Mouse (Mus musculus) hindbrain, embryonic 16.5 days (tissue): ENCODE measurements around the gene Morc1. TPM values are rescaled to one million over a fixed set of nuclear protein-coding genes. Genes with fewer than 3 reads are reported as not detected.

ENCODE experiments used
- ATAC-seq: fragments of 200-750 bp; cut with Nextera tagmentation; 2 replicates; pipeline ENCODE4 v1.8.0; 2017; ENCODE audit warnings: moderate TSS enrichment, moderate library complexity
- H3K27ac ChIP-seq: fragments of 300-500 bp; sonication (generic); 2 replicates; pipeline ENCODE4 v1.5.1; 2014; ENCODE audit warnings: low read depth, mild to moderate bottlenecking, control low read depth, low read length, moderate library complexity
- H3K27me3 ChIP-seq: fragments of 300-500 bp; sonication (generic); replicated peaks from 2 replicates; pipeline ENCODE4 v1.6.1; 2014; ENCODE audit warnings: low read length; ENCODE audit not compliant: control insufficient read depth, insufficient read depth
- H3K36me3 ChIP-seq: fragments of 300-500 bp; sonication (generic); 2 replicates; pipeline ENCODE4 v1.6.1; 2014; ENCODE audit warnings: mild to moderate bottlenecking, low read length, moderate library complexity, mixed read lengths; ENCODE audit not compliant: control insufficient read depth, insufficient read depth
- H3K4me1 ChIP-seq: fragments of 300-500 bp; sonication (generic); 2 replicates; pipeline ENCODE4 v1.6.1; 2014; ENCODE audit warnings: low read depth, low read length; ENCODE audit not compliant: control insufficient read depth, insufficient read depth
- H3K4me2 ChIP-seq: fragments of 300-500 bp; sonication (generic); 2 replicates; pipeline ENCODE4 v1.6.1; 2014; ENCODE audit warnings: mild to moderate bottlenecking, low read length, control low read depth, moderate library complexity
- H3K4me3 ChIP-seq: fragments of 300-500 bp; sonication (generic); 2 replicates; pipeline ENCODE4 v1.5.1; 2014; ENCODE audit warnings: mild to moderate bottlenecking, low read length, control low read depth, moderate library complexity
- H3K9ac ChIP-seq: fragments of 300-500 bp; sonication (generic); 2 replicates; pipeline ENCODE4 v1.6.1; 2014; ENCODE audit warnings: low read depth, mild to moderate bottlenecking, control low read depth, low read length, moderate library complexity
- H3K9me3 ChIP-seq: fragments of 300-500 bp; sonication (generic); 2 replicates; pipeline ENCODE4 v1.6.1; 2014; ENCODE audit warnings: mild to moderate bottlenecking, low read length, moderate library complexity; ENCODE audit not compliant: control insufficient read depth
- WGBS: fragments of 180-500 bp; shearing (Covaris S2); extraction: QIAGEN DNeasy Blood & Tissue Kit; methylation state at CpG from one replicate; pipeline ENCODE4 v1.1.7; 2014; 5-methylcytosine and 5-hydroxymethylcytosine counted together
- polyA plus RNA-seq: library from polyadenylated mRNA; unstranded; fragments of >200 nt; fragmentation: Nextera tagmentation; extraction: Ambion mirVana; gene quantifications from 2 replicates; pipeline ENCODE4 v1.2.1, GENCODE M21; 2015

Morc1 gene
- polyA plus RNA-seq, 1 experiment from 2014 or later: 0.14 TPM

DNA sequence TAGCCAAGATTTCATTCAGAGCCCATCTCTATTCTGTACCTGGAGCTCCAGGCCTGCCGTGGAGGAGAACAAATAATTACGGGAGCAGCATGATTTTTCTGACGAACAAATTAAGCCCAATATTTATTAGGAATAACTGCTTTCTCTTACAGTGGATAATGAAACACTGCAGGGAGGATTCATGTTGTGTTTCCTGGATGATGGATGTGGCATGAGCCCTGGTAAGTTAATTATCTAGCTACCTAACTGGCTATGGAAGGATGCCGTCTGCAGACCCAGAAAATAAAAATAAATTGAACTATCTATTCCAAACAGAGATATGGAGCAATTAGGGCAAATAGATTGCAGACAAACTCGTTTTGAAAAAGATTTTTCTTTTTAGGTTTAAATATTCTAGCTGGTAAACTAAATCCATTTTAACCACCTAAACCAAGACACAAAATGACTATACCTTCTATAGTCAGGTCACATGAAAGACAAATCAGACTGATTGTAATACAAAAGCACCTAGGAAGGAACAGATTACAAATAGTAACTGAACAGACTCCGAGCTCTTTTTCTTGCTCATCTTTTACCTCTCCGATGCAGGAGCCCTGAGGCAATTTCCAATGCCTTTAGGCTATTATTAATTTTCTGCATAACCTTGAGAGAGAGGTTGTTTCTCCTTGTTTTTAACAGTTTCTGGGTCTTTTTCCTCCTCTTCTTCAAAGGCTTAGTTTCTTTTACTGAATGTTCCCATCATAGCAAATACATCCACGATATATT, 15.3 kb downstream of the Morc1 start:
- Histone ChIP-seq H3K9me3 (no peaks in the 10 kb centered on the region), H3K4me3 (no peak overlapping the region), H3K9ac (no peak overlapping the region), H3K36me3 (no peaks in the 10 kb centered on the region; the same call in 1 of the 2 replicates), H3K4me2 (no peak overlapping the region), H3K27ac (no peak overlapping the region), H3K27me3 (no peaks in the 10 kb centered on the region), H3K4me1 (no peaks in the 10 kb centered on the region)
- 59% methylated on average over 8 of the region's 8 CpGs for WGBS
- ATAC-seq: peak; percentile 73; the same call in 1 of the 2 replicates

DNA sequence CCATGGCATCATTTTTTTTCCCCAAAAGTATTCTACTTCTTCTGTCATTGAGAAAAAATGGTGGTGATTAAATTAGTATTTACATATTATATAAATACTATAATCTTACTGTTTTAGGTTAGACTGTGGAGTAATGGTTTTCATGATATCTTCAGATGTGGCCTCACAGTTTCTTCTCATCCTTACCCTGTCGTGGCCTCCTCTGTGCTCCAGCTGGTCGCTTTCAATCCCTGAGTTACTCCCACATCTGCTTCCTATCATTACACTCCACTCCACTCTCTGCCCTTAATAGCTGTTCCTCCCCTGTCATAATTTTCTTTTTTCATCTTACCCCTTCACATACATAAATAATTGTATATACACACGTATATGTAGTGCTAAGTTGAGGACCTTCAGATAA, 22.2 kb downstream of the Morc1 start:
- Histone ChIP-seq H3K4me3 (no peak overlapping the region), H3K4me1 (no peaks in the 10 kb centered on the region), H3K27me3 (no peaks in the 10 kb centered on the region), H3K9me3 (peaks cover 4% of the 10 kb centered on the region; the same call in 1 of the 2 replicates), H3K36me3 (no peaks in the 10 kb centered on the region), H3K9ac (no peak overlapping the region), H3K27ac (no peak overlapping the region), H3K4me2 (no peak overlapping the region)
- ATAC-seq: no peak
- 90% methylated on average over 3 of the region's 3 CpGs for WGBS

DNA sequence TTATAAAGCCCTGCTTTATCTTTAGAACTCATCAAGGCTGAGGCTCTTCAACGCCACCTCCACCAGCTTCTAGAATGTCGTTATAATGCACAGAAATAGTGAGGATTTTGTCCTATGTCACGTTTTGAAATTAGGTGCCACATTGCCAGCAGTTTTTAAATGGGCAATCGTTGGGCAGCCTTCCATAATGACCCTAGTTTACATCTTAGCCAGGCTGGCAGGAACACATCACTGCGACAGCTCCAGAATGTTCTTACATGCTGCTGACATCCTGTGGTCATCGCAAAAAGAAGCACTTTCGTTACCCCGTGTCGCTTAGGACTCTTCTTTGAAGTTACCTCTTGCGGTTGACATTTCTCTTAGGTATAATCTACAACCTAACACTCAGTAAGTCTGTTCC, 42.4 kb downstream of the Morc1 start:
- Histone ChIP-seq H3K36me3 (no peaks in the 10 kb centered on the region), H3K27ac (no peak overlapping the region), H3K4me1 (no peaks in the 10 kb centered on the region), H3K4me3 (no peak overlapping the region), H3K27me3 (no peaks in the 10 kb centered on the region), H3K9ac (no peak overlapping the region), H3K9me3 (no peaks in the 10 kb centered on the region), H3K4me2 (no peak overlapping the region)
- WGBS: 89% methylated on average over 10 of the region's 10 CpGs
- ATAC-seq: no peak

DNA sequence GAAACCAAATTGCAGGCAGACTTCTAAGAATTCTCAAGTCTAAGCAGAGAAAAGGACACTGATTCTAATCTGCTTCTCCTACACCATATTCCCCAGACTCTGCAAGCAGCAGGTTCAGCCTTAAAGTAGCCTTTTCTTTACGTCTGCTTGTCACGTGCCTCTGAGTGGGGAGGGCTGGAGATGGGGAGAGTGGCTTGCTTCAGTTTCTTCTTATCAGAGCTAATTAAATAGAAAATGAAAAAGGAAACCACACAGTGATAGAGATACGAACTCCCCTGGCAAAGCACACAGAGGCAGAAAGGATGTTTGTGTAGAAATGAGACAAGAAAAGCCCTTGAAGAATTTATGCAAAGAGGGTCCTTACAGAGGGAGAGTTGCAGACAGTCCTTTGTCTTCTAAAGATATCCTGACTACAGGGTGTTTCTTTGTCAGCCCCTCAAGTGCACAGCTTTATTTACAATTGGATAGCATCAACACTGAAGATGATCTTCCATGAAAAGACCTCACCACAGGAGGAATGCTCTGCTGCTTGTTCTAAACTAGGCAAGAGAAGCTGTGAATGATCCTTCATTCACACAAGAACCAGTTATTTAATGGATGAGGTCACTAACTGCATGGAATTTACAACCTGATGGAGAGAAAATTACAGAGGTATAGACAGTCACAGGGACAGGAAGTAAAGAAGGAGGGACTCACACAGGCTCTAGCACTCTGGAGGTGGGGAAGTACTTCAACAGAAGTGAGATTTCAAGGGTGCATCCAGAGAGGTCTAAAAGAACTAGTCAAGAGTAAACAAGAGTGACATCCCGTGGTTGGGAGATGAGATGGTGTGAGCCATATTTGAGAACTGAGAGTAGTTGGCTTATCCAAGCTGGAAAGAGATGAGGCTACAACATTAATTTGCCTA, 44.1 kb downstream of the Morc1 start:
- Histone ChIP-seq H3K4me1 (no peaks in the 10 kb centered on the region), H3K4me3 (no peak overlapping the region), H3K27me3 (no peaks in the 10 kb centered on the region), H3K9ac (no peak overlapping the region), H3K36me3 (no peaks in the 10 kb centered on the region), H3K27ac (no peak overlapping the region), H3K4me2 (no peak overlapping the region), H3K9me3 (no peaks in the 10 kb centered on the region)
- WGBS: 25% methylated on average over 4 of the region's 4 CpGs
- no peak for ATAC-seq

GRCm38 (mm10) chr16:48479266-48479848, 48.3 kb downstream of the Morc1 start:
- H3K36me3 ChIP-seq: no peaks in the 10 kb centered on the region
- no peak overlapping the region for H3K4me3 ChIP-seq
- no peaks in the 10 kb centered on the region for H3K27me3 ChIP-seq
- H3K27ac ChIP-seq: no peak overlapping the region
- H3K9me3 ChIP-seq: peaks cover 2% of the 10 kb centered on the region; the same call in 1 of the 2 replicates
- 85% methylated on average over 8 of the region's 8 CpGs for WGBS
- no peak overlapping the region for H3K9ac ChIP-seq
- H3K4me2 ChIP-seq: no peak overlapping the region
- H3K4me1 ChIP-seq: no peaks in the 10 kb centered on the region
- ATAC-seq: no peak

DNA sequence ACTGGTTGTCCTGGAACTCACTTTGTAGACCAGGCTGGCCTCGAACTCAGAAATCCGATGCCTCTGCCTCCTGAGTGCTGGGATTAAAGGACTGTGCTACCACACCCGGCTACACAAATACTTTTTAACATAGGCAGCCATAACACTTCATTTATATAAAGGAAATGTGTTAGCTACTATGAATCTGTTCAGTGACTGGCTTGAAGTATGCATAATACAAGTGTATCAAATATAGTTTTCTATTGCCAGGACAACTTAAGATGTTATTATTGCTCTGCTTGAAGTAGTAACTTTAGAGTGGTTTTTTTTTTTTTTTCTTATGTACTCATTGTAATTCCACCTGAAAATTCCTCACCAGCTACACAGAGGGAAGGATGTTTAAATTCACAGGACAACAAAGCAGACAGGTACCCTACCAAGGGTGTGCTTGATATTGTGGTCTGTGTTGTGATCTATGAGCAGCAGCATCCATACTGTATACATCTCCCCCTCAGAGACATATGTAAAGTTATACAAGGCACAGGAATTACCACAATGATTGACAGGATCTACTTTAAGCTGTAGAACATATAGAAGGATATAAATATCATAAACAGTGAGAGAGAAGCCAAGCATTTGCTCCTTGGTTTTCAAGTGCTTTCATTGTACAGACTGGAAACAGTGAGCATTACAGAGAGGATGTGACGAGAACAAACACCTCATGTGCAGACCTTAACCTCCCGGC, 85.9 kb downstream of the Morc1 start:
- no peak overlapping the region for H3K27ac ChIP-seq
- H3K4me2 ChIP-seq: no peak overlapping the region
- no peaks in the 10 kb centered on the region for H3K9me3 ChIP-seq
- H3K4me3 ChIP-seq: no peak overlapping the region
- H3K36me3 ChIP-seq: no peaks in the 10 kb centered on the region
- no peak overlapping the region for H3K9ac ChIP-seq
- ATAC-seq: no peak
- no peaks in the 10 kb centered on the region for H3K27me3 ChIP-seq
- 90% methylated on average over 5 of the region's 5 CpGs for WGBS
- H3K4me1 ChIP-seq: no peaks in the 10 kb centered on the region

DNA sequence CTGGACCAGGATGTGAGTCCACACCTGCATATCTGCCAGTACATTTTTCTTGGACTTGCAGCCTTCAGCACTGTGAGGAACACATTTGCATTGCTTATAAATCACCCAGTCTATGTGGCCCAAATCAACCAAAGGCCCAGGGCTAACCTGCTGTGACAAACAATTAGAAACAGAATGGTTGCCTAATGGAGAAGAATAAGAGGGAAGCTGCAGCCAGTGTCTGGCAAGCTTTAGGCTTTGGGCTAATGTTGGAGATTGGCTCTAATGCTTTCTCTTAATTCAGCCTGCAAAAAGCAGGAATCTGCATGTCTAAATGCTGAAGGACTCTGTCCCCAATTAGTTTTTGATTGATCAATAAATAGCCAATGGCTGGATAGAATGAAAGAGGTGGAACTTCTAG, 88.5 kb downstream of the Morc1 start:
- no peak overlapping the region for H3K4me2 ChIP-seq

GRCm38 (mm10) chr16:48537108-48537507, 106.1 kb downstream of the Morc1 start:
- H3K27me3 ChIP-seq: no peaks in the 10 kb centered on the region
- no peak overlapping the region for H3K4me2 ChIP-seq
- no peak overlapping the region for H3K9ac ChIP-seq
- no peaks in the 10 kb centered on the region for H3K36me3 ChIP-seq
- 78% methylated on average over 5 of the region's 5 CpGs for WGBS
- no peak for ATAC-seq
- H3K4me3 ChIP-seq: no peak overlapping the region
- no peaks in the 10 kb centered on the region for H3K4me1 ChIP-seq
- no peaks in the 10 kb centered on the region for H3K9me3 ChIP-seq
- H3K27ac ChIP-seq: no peak overlapping the region

More for the DNA sequence above, 88.5 kb downstream of the Morc1 start:
- H3K36me3 ChIP-seq: no peaks in the 10 kb centered on the region
- H3K27ac ChIP-seq: no peak overlapping the region
- H3K27me3 ChIP-seq: no peaks in the 10 kb centered on the region
- H3K4me1 ChIP-seq: no peaks in the 10 kb centered on the region
- H3K4me3 ChIP-seq: no peak overlapping the region
- H3K9me3 ChIP-seq: no peaks in the 10 kb centered on the region
- no peak for ATAC-seq
- H3K9ac ChIP-seq: no peak overlapping the region
